Mouse (Mus musculus) heart, embryonic 14.5 days (tissue): ENCODE results near the gene Aspdh. TPM values are rescaled to one million over a fixed set of nuclear protein-coding genes. Genes with fewer than 3 reads are reported as not detected.

Source experiments
- ATAC-seq: fragments of 200-750 bp; cut with Nextera tagmentation; 2 replicates; pipeline ENCODE4 v1.8.0; 2017; ENCODE audit warnings: low read depth, moderate TSS enrichment; ENCODE audit not compliant: insufficient number of reproducible peaks, insufficient read depth, low FRiP score
- H3K27ac ChIP-seq, 2 experiments: fragments of 200-500 bp in 1 of 2; fragments of 300-500 bp in 1 of 2; sonication (generic) in 1 of 2; replicated peaks in 1 of 2; 2 replicates each; pipeline ENCODE4 v1.5.1; 2012 to 2014; ENCODE audit warnings: low read depth in 2 of 2, low read length in 2 of 2, control low read depth in 1 of 2, mild to moderate bottlenecking in 1 of 2, mixed read lengths in 1 of 2; ENCODE audit not compliant: control insufficient read depth in 1 of 2, insufficient read depth in 1 of 2
- H3K27me3 ChIP-seq: fragments of 300-500 bp; sonication (generic); 2 replicates; pipeline ENCODE4 v1.6.1; 2014; ENCODE audit warnings: mild to moderate bottlenecking, low read length, control low read depth; ENCODE audit not compliant: control insufficient read depth, insufficient read depth
- H3K36me3 ChIP-seq: fragments of 300-500 bp; sonication (generic); 2 replicates; pipeline ENCODE4 v1.6.1; 2014; ENCODE audit warnings: mild to moderate bottlenecking, control low read depth, low read length, mixed read lengths; ENCODE audit not compliant: control insufficient read depth, insufficient read depth
- H3K4me1 ChIP-seq, 2 experiments: fragments of 200-500 bp in 1 of 2; fragments of 300-500 bp in 1 of 2; sonication (generic) in 1 of 2; 2 replicates each; pipeline ENCODE4 v1.6.1; 2012 to 2014; ENCODE audit warnings: low read length in 2 of 2, control low read depth in 1 of 2, mixed read lengths in 1 of 2; ENCODE audit not compliant: control insufficient read depth in 2 of 2, insufficient read depth in 2 of 2
- H3K4me2 ChIP-seq: fragments of 300-500 bp; sonication (generic); 2 replicates; pipeline ENCODE4 v1.6.1; 2014; ENCODE audit warnings: mild to moderate bottlenecking, low read length
- H3K4me3 ChIP-seq, 2 experiments: fragments of 200-500 bp in 1 of 2; fragments of 300-500 bp in 1 of 2; sonication (generic) in 1 of 2; 2 replicates each; pipeline ENCODE4 v1.5.1; 2012 to 2014; ENCODE audit warnings: low read length in 2 of 2, mild to moderate bottlenecking in 2 of 2, control low read depth in 1 of 2, low read depth in 1 of 2, moderate library complexity in 1 of 2; ENCODE audit not compliant: control insufficient read depth in 1 of 2, insufficient read depth in 1 of 2
- H3K9ac ChIP-seq: fragments of 300-500 bp; sonication (generic); 2 replicates; pipeline ENCODE4 v1.6.1; 2014; ENCODE audit warnings: mild to moderate bottlenecking, low read length
- H3K9me3 ChIP-seq: fragments of 300-500 bp; sonication (generic); 2 replicates; pipeline ENCODE4 v1.6.1; 2016; ENCODE audit warnings: low read length, control low read depth; ENCODE audit not compliant: control insufficient read depth
- WGBS: fragments of 180-500 bp; shearing (Covaris S2); extraction: QIAGEN DNeasy Blood & Tissue Kit; methylation state at CpG from one replicate; pipeline ENCODE4 v1.1.7; 2014; 5-methylcytosine and 5-hydroxymethylcytosine counted together
- polyA plus RNA-seq: library from polyadenylated mRNA; unstranded; fragments of >200 nt; fragmentation: Nextera tagmentation; extraction: Ambion mirVana; gene quantifications from 2 replicates; pipeline ENCODE4 v1.2.1, GENCODE M21; 2014

Gene Aspdh
- polyA plus RNA-seq, 1 experiment from 2014 or later: 0.34 TPM

GRCm38 (mm10) chr7:44463556-44464225 lies 1.5 kb upstream of the Aspdh start:
- peaks cover 27% of the 10 kb centered on the region for H3K27me3 ChIP-seq
- no peak overlapping the region for H3K4me3 ChIP-seq
- H3K9ac ChIP-seq: no peak overlapping the region
- no peaks in the 10 kb centered on the region for H3K9me3 ChIP-seq
- 85% methylated on average over 10 of the region's 10 CpGs for WGBS
- peaks cover 21% of the 10 kb centered on the region for H3K36me3 ChIP-seq
- no peak overlapping the region for H3K27ac ChIP-seq
- H3K4me2 ChIP-seq: no peak overlapping the region
- ATAC-seq: no peak
- H3K4me1 ChIP-seq: peaks cover 13 to 21% of the 10 kb centered on the region in 2 experiments

GRCm38 (mm10) chr7:44464511-44464910 lies 680 bp upstream of the Aspdh start:
- Histone ChIP-seq H3K9me3 (no peaks in the 10 kb centered on the region), H3K36me3 (peaks cover 21% of the 10 kb centered on the region), H3K4me3 (no peak overlapping the region), H3K4me2 (no peak overlapping the region), H3K27me3 (peaks cover 27% of the 10 kb centered on the region), H3K4me1 (peaks cover 21 to 29% of the 10 kb centered on the region in 2 experiments), H3K9ac (no peak overlapping the region), H3K27ac (no peak overlapping the region)
- no peak for ATAC-seq
- WGBS: 37% methylated on average over 4 of the region's 4 CpGs

- peaks cover 16% of the 10 kb centered on the region for H3K36me3 ChIP-seq
- no peak overlapping the region for H3K27ac ChIP-seq
- no peaks in the 10 kb centered on the region for H3K9me3 ChIP-seq
- no peak overlapping the region for H3K4me2 ChIP-seq
- H3K9ac ChIP-seq: no peak overlapping the region; the same call in 1 of the 2 replicates
- H3K27me3 ChIP-seq: peaks cover 17% of the 10 kb centered on the region
- ATAC-seq: no peak
- H3K4me1 ChIP-seq: peaks cover 37 to 46% of the 10 kb centered on the region in 2 experiments
- WGBS: 82% methylated on average over 10 of the region's 10 CpGs
- H3K4me3 ChIP-seq: no peak overlapping the region
Observed at GRCm38 (mm10) chr7:44466006-44466887, 1.1 kb downstream of the Aspdh start.

- no peak overlapping the region for H3K27ac ChIP-seq
- H3K36me3 ChIP-seq: peaks cover 10% of the 10 kb centered on the region
- WGBS: 82% methylated on average over 16 of the region's 16 CpGs
- no peaks in the 10 kb centered on the region for H3K9me3 ChIP-seq
- no peak overlapping the region; the same call in 1 of the 2 replicates for H3K9ac ChIP-seq
- H3K27me3 ChIP-seq: peaks cover 10% of the 10 kb centered on the region
- no peak for ATAC-seq
- H3K4me1 ChIP-seq: peaks cover 44 to 53% of the 10 kb centered on the region in 2 experiments
- 0 out of 2 replicates have a peak overlapping the region, but pooled peaks have one; percentile 22 for H3K4me2 ChIP-seq
- H3K4me3 ChIP-seq: no peak overlapping the region
Observed at GRCm38 (mm10) chr7:44466888-44467311, 1.7 kb downstream of the Aspdh start.

GRCm38 (mm10) chr7:44467811-44468411 lies 2.7 kb downstream of the Aspdh start, which contains the start of gene Josd2:
Gene Josd2 (plus strand): TSS chr7:44467980.
- H3K36me3 ChIP-seq: no peaks in the 10 kb centered on the region
- peaks cover 49 to 55% of the 10 kb centered on the region in 2 experiments for H3K4me1 ChIP-seq

GRCm38 (mm10) chr7:44468644-44469285 lies 3.6 kb downstream of the Aspdh start:
- no peak for ATAC-seq
- no peaks in the 10 kb centered on the region for H3K9me3 ChIP-seq
- no peaks in the 10 kb centered on the region for H3K27me3 ChIP-seq
- H3K27ac ChIP-seq: peak overlapping the region; percentile 97 to 99
- 17% methylated on average over 14 of the region's 15 CpGs for WGBS
- peak overlapping the region; percentile 71 to 83 for H3K4me3 ChIP-seq
- peak overlapping the region; percentile 84 for H3K9ac ChIP-seq
- H3K4me2 ChIP-seq: peak overlapping the region; percentile 95
- H3K36me3 ChIP-seq: no peaks in the 10 kb centered on the region
- H3K4me1 ChIP-seq: peaks cover 49 to 55% of the 10 kb centered on the region in 2 experiments

More at GRCm38 (mm10) chr7:44467811-44468411, 2.7 kb downstream of the Aspdh start, which contains the start of gene Josd2:
- WGBS: 1% methylated on average over 42 of the region's 42 CpGs
- H3K27me3 ChIP-seq: peaks cover under 1% of the 10 kb centered on the region; the same call in 1 of the 2 replicates
- peak; percentile 82 for ATAC-seq
- peak within 1 kb of the TSS; percentile 71 to 83 for H3K4me3 ChIP-seq
- peak within 1 kb of the TSS; percentile 95 for H3K4me2 ChIP-seq
- H3K9ac ChIP-seq: peak within 1 kb of the TSS; percentile 84
- H3K27ac ChIP-seq: peak within 1 kb of the TSS; percentile 97 to 99
- H3K9me3 ChIP-seq: no peaks in the 10 kb centered on the region
